Mouse (Mus musculus) cortical plate, adult 2 months (tissue): ENCODE measurements around the gene Gtf2i.

Experiments
- CTCF ChIP-seq: fragments of 200-500 bp; IDR thresholded peaks from 2 replicates; pipeline ENCODE4 v1.5.1; 2011; ENCODE audit warnings: mild to moderate bottlenecking, control low read depth, low read length; ENCODE audit not compliant: insufficient read depth; ENCODE audit errors: extremely low read depth
- POLR2A ChIP-seq: fragments of 200-500 bp; IDR thresholded peaks from 2 replicates; pipeline ENCODE4 v1.6.1; 2011; ENCODE audit warnings: mild to moderate bottlenecking, low read length, control low read depth; ENCODE audit not compliant: insufficient read depth; ENCODE audit errors: extremely low read depth

- TF ChIP-seq CTCF (peak; percentile 46), POLR2A (no peak)
Observed at GRCm38 (mm10) chr5:134345449-134345848, 30.9 kb upstream of the Gtf2i start.
